ENCODE assay signal across 11 mouse cellular contexts in the genomic region with DNA sequence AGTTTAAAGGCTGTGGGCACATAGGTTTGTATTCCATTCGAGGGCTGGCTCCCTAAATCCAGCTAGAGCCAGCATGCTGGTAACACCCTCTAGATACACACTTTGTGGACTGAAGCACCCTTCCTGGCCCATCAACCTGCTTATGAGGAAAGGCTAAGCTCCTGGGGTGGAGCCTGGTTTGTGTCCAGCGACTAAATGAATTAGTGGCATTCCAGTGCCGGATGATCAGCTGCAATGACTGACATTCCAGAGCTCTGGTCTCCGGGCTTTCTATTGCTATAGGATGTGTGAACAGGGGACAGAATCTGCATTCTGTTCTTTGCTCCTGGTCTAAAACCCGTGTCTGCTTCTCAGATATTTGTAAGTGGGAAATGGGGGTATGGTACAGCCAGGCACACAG. TPM values are rescaled to one million over a fixed set of nuclear protein-coding genes. Genes with fewer than 3 reads are reported as not detected.
A peak's percentile ranks its signal among the peaks of the same experiment; 100 is the strongest.
DNase-seq lines count a peak whose midpoint lies in the region; ATAC-seq lines count a peak whose summit lies in the region.
"Had no signal": no experiment of that assay in that cellular context is flagged by ENCODE, and none has a peak within 500 bp of the region (broad histone marks: within the 10 kb centered on the region; RNA-seq: fewer than 3 reads in every experiment).

No protein-coding gene starts in this region.

- H3K4me3 ChIP-seq in heart, embryonic 14.5 days (ENCODE audit: control insufficient read depth in 1 of 2, insufficient read depth in 1 of 2, low read depth in 1 of 2, low read length in 2 of 2): no peak overlapping the region
- no peak overlapping the region for H3K4me3 ChIP-seq in embryonic facial prominence, embryonic 14.5 days (ENCODE audit: low read depth, low read length)
- H3K4me3 ChIP-seq: lung, embryonic 15.5 days had no signal

- intact Hi-C loops in heart, postnatal 14 days (cut with DNase I): no loop called here
- intact Hi-C loops in gastrocnemius, postnatal 14 days (cut with DNase I; ENCODE audit: low total_unique reads): no loop called here
- intact Hi-C loops in left cerebral cortex, postnatal 36 days (cut with DNase I): no loop called here

- ATAC-seq in heart, embryonic 14.5 days (ENCODE audit: insufficient number of reproducible peaks, insufficient read depth, low FRiP score, low read depth): no peak
- ATAC-seq in embryonic facial prominence, embryonic 14.5 days (ENCODE audit: low read depth): no peak

- no peaks in the 10 kb centered on the region for H3K27me3 ChIP-seq in heart, embryonic 14.5 days (ENCODE audit: control insufficient read depth, insufficient read depth, low read length)
- H3K27me3 ChIP-seq in embryonic facial prominence, embryonic 14.5 days (replicated peaks; ENCODE audit: control insufficient read depth, insufficient read depth, low read length): no peaks in the 10 kb centered on the region
- H3K27me3 ChIP-seq: lung, embryonic 15.5 days had no signal

- peak overlapping the region; percentile 54 to 57; a peak in 3 of 4 replicates for H3K27ac ChIP-seq in heart, embryonic 14.5 days (replicated peaks in 1 of 2; ENCODE audit: control insufficient read depth in 1 of 2, insufficient read depth in 1 of 2, low read depth in 2 of 2, low read length in 2 of 2)
- H3K27ac ChIP-seq in embryonic facial prominence, embryonic 14.5 days (replicated peaks; ENCODE audit: low read depth, low read length): no peak overlapping the region
- H3K27ac ChIP-seq: lung, embryonic 15.5 days had no signal

- WGBS in heart, embryonic 14.5 days: 9% methylated on average over 5 of the region's 5 CpGs
- 25% methylated on average over 5 of the region's 5 CpGs for WGBS in embryonic facial prominence, embryonic 14.5 days

- no peak overlapping the region for H3K9ac ChIP-seq in heart, embryonic 14.5 days (ENCODE audit: low read length)
- H3K9ac ChIP-seq in embryonic facial prominence, embryonic 14.5 days (ENCODE audit: low read depth, low read length): no peak overlapping the region
- H3K9ac ChIP-seq: lung, embryonic 15.5 days had no signal

- H3K4me2 ChIP-seq in heart, embryonic 14.5 days (ENCODE audit: low read length): peak overlapping the region; percentile 47
- no peak overlapping the region for H3K4me2 ChIP-seq in embryonic facial prominence, embryonic 14.5 days (ENCODE audit: low read depth, low read length)
- H3K4me2 ChIP-seq: lung, embryonic 15.5 days had no signal

- no peak for DNase-seq in heart, postnatal 14 days
- peak; percentile 68 for DNase-seq in MN1 (ENCODE audit: low spot score)
- peak; percentile 44 for DNase-seq in embryonic facial prominence, embryonic 14.5 days (ENCODE audit: low spot score)
- DNase-seq in kidney, postnatal 4 days: peak; percentile 35 to 59
- DNase-seq in gastrocnemius, postnatal 14 days: no peak
- no peak for DNase-seq in ovary, adult 18-20 months (ENCODE audit: low spot score)
- DNase-seq in left cerebral cortex, postnatal 36 days (ENCODE audit: low spot score in 2 of 2): no peak
- DNase-seq: adrenal gland, postnatal 10 days had no signal

- no peaks in the 10 kb centered on the region for H3K36me3 ChIP-seq in heart, embryonic 14.5 days (ENCODE audit: control insufficient read depth, insufficient read depth, low read length)
- H3K36me3 ChIP-seq in embryonic facial prominence, embryonic 14.5 days (ENCODE audit: control insufficient read depth, insufficient read depth, low read length): no peaks in the 10 kb centered on the region
- H3K36me3 ChIP-seq: lung, embryonic 15.5 days had no signal

- H3K4me1 ChIP-seq in heart, embryonic 14.5 days (ENCODE audit: control insufficient read depth in 2 of 2, insufficient read depth in 2 of 2, low read length in 2 of 2): peaks cover 9 to 15% of the 10 kb centered on the region in 2 experiments
- H3K4me1 ChIP-seq in embryonic facial prominence, embryonic 14.5 days (ENCODE audit: control insufficient read depth, insufficient read depth, low read length): peaks cover 6% of the 10 kb centered on the region

- no peaks in the 10 kb centered on the region for H3K9me3 ChIP-seq in heart, embryonic 14.5 days (ENCODE audit: control insufficient read depth, low read length)
- H3K9me3 ChIP-seq in embryonic facial prominence, embryonic 14.5 days (ENCODE audit: control insufficient read depth, low read length): no peaks in the 10 kb centered on the region
- H3K9me3 ChIP-seq: lung, embryonic 15.5 days had no signal

RNA-seq across cellular contexts. Expression of a gene that starts 5.0 kb away (rescaled TPM):
- polyA plus RNA-seq in heart, embryonic 14.5 days (2014; fragmentation: Nextera tagmentation; extraction: Ambion mirVana): 1.7 and 2.7 TPM in 2 replicates
- total RNA-seq in heart, postnatal 14 days (2021): 1 to 10 TPM; 1.4 to 2.3 TPM
- polyA plus RNA-seq in embryonic facial prominence, embryonic 14.5 days (2014; fragmentation: Nextera tagmentation; extraction: Ambion mirVana): 29.1 and 32.6 TPM in 2 replicates
- 1 to 10 TPM in 1 of 2 experiments, not detected in 1; 1.1 TPM for total RNA-seq in gastrocnemius, postnatal 14 days (2021)
- total RNA-seq in left cerebral cortex, postnatal 36 days (2021): 100 to 1,000 TPM; 566 to 603 TPM

RNA-seq across cellular contexts. Expression of a gene that starts 28.9 kb away (rescaled TPM):
- not detected in 2 replicates for polyA plus RNA-seq in heart, embryonic 14.5 days (2014; fragmentation: Nextera tagmentation; extraction: Ambion mirVana)
- not detected for total RNA-seq in heart, postnatal 14 days (2021)
- 0.10 TPM in 1 of 2 replicates, not detected in the other for polyA plus RNA-seq in embryonic facial prominence, embryonic 14.5 days (2014; fragmentation: Nextera tagmentation; extraction: Ambion mirVana)
- total RNA-seq in gastrocnemius, postnatal 14 days (2021): not detected
- not detected for total RNA-seq in left cerebral cortex, postnatal 36 days (2021)
- total RNA-seq: layer of hippocampus, postnatal 14 days had no signal

Comparison
In these comparisons a context has a peak if more than half of its experiments do, and no peak if none do; other contexts are left out.
1. DNase-seq: peak in MN1 (single experiment), embryonic facial prominence, embryonic 14.5 days (single experiment) and kidney, postnatal 4 days (2 of 2); none in heart, postnatal 14 days (0 of 2), gastrocnemius, postnatal 14 days (single experiment), ovary, adult 18-20 months (single experiment) and left cerebral cortex, postnatal 36 days (0 of 2).
2. RNA of a gene that starts 5.0 kb away (total RNA-seq): 566 to 603 TPM in left cerebral cortex, postnatal 36 days; 1.4 to 2.3 TPM in heart, postnatal 14 days and 1.1 TPM in gastrocnemius, postnatal 14 days; every median in the first group is over 100 times any median in the second.